Mouse (Mus musculus) lung, postnatal 0 days (tissue): ENCODE results near the gene Slc44a4.

ENCODE experiments used
- CTCF ChIP-seq: IDR thresholded peaks from 2 replicates; pipeline ENCODE4 v1.5.1; 2016; ENCODE audit warnings: antibody characterized with exemption, mild to moderate bottlenecking
- EP300 ChIP-seq: IDR thresholded peaks from 2 replicates; pipeline ENCODE4 v1.6.1; 2016; ENCODE audit warnings: antibody characterized with exemption, mild to moderate bottlenecking, control low read depth

DNA sequence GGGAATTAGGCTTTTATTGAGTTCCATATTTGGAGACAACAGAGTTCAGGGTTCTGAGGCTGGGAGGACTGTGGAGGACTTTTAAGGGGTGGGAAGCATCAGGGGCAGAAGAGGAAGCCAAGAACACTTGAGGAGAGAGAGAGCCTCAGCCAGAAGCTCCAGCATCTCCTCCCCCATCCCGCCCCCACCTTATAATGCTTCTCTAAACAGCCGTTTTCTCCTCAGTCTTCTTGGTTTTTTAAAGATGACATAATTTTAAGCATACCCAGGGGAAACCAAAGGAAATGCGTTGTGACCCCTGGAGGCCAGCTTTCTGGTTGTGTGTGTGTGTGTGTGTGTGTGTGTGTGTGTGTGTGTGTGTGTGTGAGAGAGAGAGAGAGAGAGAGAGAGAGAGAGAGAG, 47.9 kb downstream of the Slc44a4 start:
- no peak for TF ChIP-seq EP300
- no peak for TF ChIP-seq CTCF
